Mouse (Mus musculus) heart, adult 2 months (tissue): ENCODE measurements around the gene Trpm1.

Source experiments
- CTCF ChIP-seq: fragments of 200-600 bp; IDR thresholded peaks from 2 replicates; pipeline ENCODE4 v1.8.1; 2022; ENCODE audit warnings: antibody characterized with exemption, mild to moderate bottlenecking, moderate library complexity
- EP300 ChIP-seq: fragments of 200-500 bp; IDR thresholded peaks from 2 replicates; pipeline ENCODE4 v1.6.1; 2011; ENCODE audit warnings: low read depth, low read length, control low read depth; ENCODE audit not compliant: insufficient read depth

DNA sequence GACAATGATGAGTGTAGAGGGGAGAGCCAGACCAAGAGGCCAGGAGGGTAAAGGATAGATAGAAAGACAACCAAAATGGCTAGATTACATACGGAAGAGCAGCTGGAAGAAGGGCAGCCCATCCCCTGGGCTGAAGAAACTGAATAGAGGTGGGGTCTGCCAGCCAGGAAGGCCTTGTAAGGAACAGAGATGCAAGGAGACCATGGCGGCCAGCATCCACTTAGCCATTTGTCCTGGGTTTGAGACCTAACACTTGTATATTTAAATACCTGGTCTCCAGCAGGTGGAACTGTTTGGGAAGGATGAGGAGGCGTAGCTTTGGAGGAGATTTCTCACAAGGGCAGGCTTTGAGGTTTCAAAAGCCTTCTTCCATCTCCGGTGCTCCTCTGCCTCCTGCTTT, 29.9 kb upstream of the Trpm1 start:
- TF ChIP-seq EP300 (no peak), CTCF (no peak)
